Mouse (Mus musculus) liver, embryonic 15.5 days (tissue): ENCODE measurements around the gene Grik2. TPM values are rescaled to one million over a fixed set of nuclear protein-coding genes. Genes with fewer than 3 reads are reported as not detected.
A peak's percentile ranks its signal among the peaks of the same experiment; 100 is the strongest.

Experiments used
- ATAC-seq: fragments of 200-750 bp; cut with Nextera tagmentation; 2 replicates; pipeline ENCODE4 v1.8.0; 2017; ENCODE audit warnings: moderate number of reproducible peaks, mild to moderate bottlenecking, moderate library complexity; ENCODE audit not compliant: insufficient read depth
- H3K27ac ChIP-seq: fragments of 300-500 bp; sonication (generic); replicated peaks from 2 replicates; pipeline ENCODE4 v1.5.1; 2015; ENCODE audit warnings: mild to moderate bottlenecking, inconsistent platforms
- H3K27me3 ChIP-seq: fragments of 300-500 bp; sonication (generic); 2 replicates; pipeline ENCODE4 v1.6.1; 2015; ENCODE audit warnings: mild to moderate bottlenecking, inconsistent platforms
- H3K36me3 ChIP-seq: fragments of 300-500 bp; sonication (generic); replicated peaks from 2 replicates; pipeline ENCODE4 v1.6.1; 2015; ENCODE audit warnings: moderate library complexity, mild to moderate bottlenecking, inconsistent platforms
- H3K4me1 ChIP-seq: fragments of 300-500 bp; sonication (generic); replicated peaks from 2 replicates; pipeline ENCODE4 v1.6.1; 2015; ENCODE audit warnings: inconsistent platforms
- H3K4me2 ChIP-seq: fragments of 300-500 bp; sonication (generic); 2 replicates; pipeline ENCODE4 v1.6.1; 2015; ENCODE audit warnings: moderate library complexity, mild to moderate bottlenecking, inconsistent platforms
- H3K4me3 ChIP-seq: fragments of 300-500 bp; sonication (generic); replicated peaks from 2 replicates; pipeline ENCODE4 v1.5.1; 2015; ENCODE audit warnings: mild to moderate bottlenecking, inconsistent platforms
- H3K9ac ChIP-seq: fragments of 300-500 bp; sonication (generic); 2 replicates; pipeline ENCODE4 v1.6.1; 2015; ENCODE audit warnings: moderate library complexity, mild to moderate bottlenecking, inconsistent platforms
- H3K9me3 ChIP-seq: fragments of 300-500 bp; sonication (generic); replicated peaks from 2 replicates; pipeline ENCODE4 v1.6.1; 2016; ENCODE audit warnings: inconsistent platforms
- WGBS: fragments of 180-500 bp; shearing (Covaris S2); methylation state at CpG from one replicate; pipeline ENCODE4 v1.1.7; 2015; ENCODE audit warnings: mixed read lengths; ENCODE audit not compliant: insufficient replicate concordance; 5-methylcytosine and 5-hydroxymethylcytosine counted together
- polyA plus RNA-seq: library from polyadenylated mRNA; unstranded; fragments of >200 nt; fragmentation: Nextera tagmentation; extraction: Ambion mirVana; gene quantifications from 2 replicates; pipeline ENCODE4 v1.2.1, GENCODE M21; 2015

Gene Grik2
- polyA plus RNA-seq, 1 experiment from 2014 or later, result 0.05 TPM

- peak overlapping the region; percentile 46 for H3K4me2 ChIP-seq
- no peaks in the 10 kb centered on the region for H3K4me1 ChIP-seq
- H3K9ac ChIP-seq, result no peak overlapping the region
- no peaks in the 10 kb centered on the region for H3K9me3 ChIP-seq
- H3K27ac ChIP-seq, result no peak overlapping the region
- peaks cover 24% of the 10 kb centered on the region for H3K27me3 ChIP-seq
- H3K4me3 ChIP-seq, result peak overlapping the region; percentile 5; the same call in 1 of the 2 replicates
- ATAC-seq, result no peak
- H3K36me3 ChIP-seq, result no peaks in the 10 kb centered on the region
- WGBS, result 1% methylated on average over 44 of the region's 44 CpGs
Measured at GRCm38 (mm10) chr10:49782741-49783691, 5.5 kb downstream of the Grik2 start.

- WGBS, result 3% methylated on average over 7 of the region's 7 CpGs
- no peak for ATAC-seq
- H3K4me3 ChIP-seq, result no peak overlapping the region
Measured at GRCm38 (mm10) chr10:49782061-49782460, 6.5 kb downstream of the Grik2 start.

GRCm38 (mm10) chr10:49780430-49780829, 8.1 kb downstream of the Grik2 start:
- Histone ChIP-seq H3K36me3 (no peaks in the 10 kb centered on the region), H3K4me3 (no peak overlapping the region), H3K27me3 (peaks cover 22% of the 10 kb centered on the region), H3K9ac (no peak overlapping the region), H3K9me3 (no peaks in the 10 kb centered on the region), H3K4me1 (no peaks in the 10 kb centered on the region), H3K4me2 (no peak overlapping the region), H3K27ac (no peak overlapping the region)
- no peak for ATAC-seq
- 53% methylated on average over 2 of the region's 2 CpGs for WGBS

More at GRCm38 (mm10) chr10:49782061-49782460, 6.5 kb downstream of the Grik2 start:
- Histone ChIP-seq H3K4me2 (no peak overlapping the region), H3K36me3 (no peaks in the 10 kb centered on the region), H3K27ac (no peak overlapping the region), H3K9ac (no peak overlapping the region), H3K4me1 (no peaks in the 10 kb centered on the region), H3K27me3 (peaks cover 22% of the 10 kb centered on the region), H3K9me3 (no peaks in the 10 kb centered on the region)

GRCm38 (mm10) chr10:49768897-49769296, 19.7 kb downstream of the Grik2 start:
- no peaks in the 10 kb centered on the region for H3K4me1 ChIP-seq
- H3K36me3 ChIP-seq, result no peaks in the 10 kb centered on the region
- no peak for ATAC-seq
- H3K4me3 ChIP-seq, result no peak overlapping the region
- no peaks in the 10 kb centered on the region for H3K27me3 ChIP-seq
- no peaks in the 10 kb centered on the region for H3K9me3 ChIP-seq
- no peak overlapping the region for H3K9ac ChIP-seq
- no peak overlapping the region for H3K4me2 ChIP-seq
- no peak overlapping the region for H3K27ac ChIP-seq

GRCm38 (mm10) chr10:49767556-49767955, 21.0 kb downstream of the Grik2 start:
- 48% methylated on average over 2 of the region's 2 CpGs for whole genome bisulfite sequencing
- Histone ChIP-seq H3K4me2 (no peak overlapping the region), H3K27ac (no peak overlapping the region), H3K9me3 (no peaks in the 10 kb centered on the region), H3K27me3 (no peaks in the 10 kb centered on the region), H3K4me1 (no peaks in the 10 kb centered on the region), H3K9ac (no peak overlapping the region), H3K4me3 (no peak overlapping the region), H3K36me3 (no peaks in the 10 kb centered on the region)
- ATAC-seq, result no peak

- Histone ChIP-seq H3K4me3 (no peak overlapping the region), H3K9me3 (no peaks in the 10 kb centered on the region), H3K4me2 (no peak overlapping the region), H3K36me3 (no peaks in the 10 kb centered on the region), H3K27ac (no peak overlapping the region), H3K9ac (no peak overlapping the region), H3K4me1 (no peaks in the 10 kb centered on the region), H3K27me3 (no peaks in the 10 kb centered on the region)
- ATAC-seq, result no peak
- WGBS, result 53% methylated on average over 2 of the region's 2 CpGs
Measured at GRCm38 (mm10) chr10:49762607-49763006, 26.0 kb downstream of the Grik2 start.

GRCm38 (mm10) chr10:49751769-49752168, 36.8 kb downstream of the Grik2 start:
- no peak overlapping the region for H3K4me3 ChIP-seq
- WGBS, result 40% methylated on average over 2 of the region's 2 CpGs
- no peak overlapping the region for H3K4me2 ChIP-seq
- no peaks in the 10 kb centered on the region for H3K27me3 ChIP-seq
- no peaks in the 10 kb centered on the region for H3K9me3 ChIP-seq
- no peak overlapping the region for H3K9ac ChIP-seq
- ATAC-seq, result no peak
- no peaks in the 10 kb centered on the region for H3K36me3 ChIP-seq
- H3K4me1 ChIP-seq, result no peaks in the 10 kb centered on the region
- no peak overlapping the region for H3K27ac ChIP-seq

- H3K4me1 ChIP-seq, result no peaks in the 10 kb centered on the region
- no peaks in the 10 kb centered on the region for H3K36me3 ChIP-seq
- H3K9ac ChIP-seq, result no peak overlapping the region
- 62% methylated on average over 2 of the region's 2 CpGs for WGBS
- no peaks in the 10 kb centered on the region for H3K27me3 ChIP-seq
- H3K4me3 ChIP-seq, result no peak overlapping the region
- no peak for ATAC-seq
- no peak overlapping the region for H3K27ac ChIP-seq
- H3K4me2 ChIP-seq, result no peak overlapping the region
- H3K9me3 ChIP-seq, result no peaks in the 10 kb centered on the region
Measured at GRCm38 (mm10) chr10:49731841-49732240, 56.7 kb downstream of the Grik2 start.

- no peak overlapping the region for H3K27ac ChIP-seq
- ATAC-seq, result no peak
- no peaks in the 10 kb centered on the region for H3K36me3 ChIP-seq
- H3K9me3 ChIP-seq, result no peaks in the 10 kb centered on the region
- no peaks in the 10 kb centered on the region for H3K27me3 ChIP-seq
- H3K9ac ChIP-seq, result no peak overlapping the region
- H3K4me3 ChIP-seq, result no peak overlapping the region
- WGBS, result 58% methylated on average over 2 of the region's 2 CpGs
- no peaks in the 10 kb centered on the region for H3K4me1 ChIP-seq
- H3K4me2 ChIP-seq, result no peak overlapping the region
Measured at GRCm38 (mm10) chr10:49723706-49724105, 64.9 kb downstream of the Grik2 start.

GRCm38 (mm10) chr10:49716856-49717255, 71.7 kb downstream of the Grik2 start:
- Histone ChIP-seq H3K4me2 (no peak overlapping the region), H3K4me3 (no peak overlapping the region), H3K9me3 (no peaks in the 10 kb centered on the region), H3K4me1 (no peaks in the 10 kb centered on the region), H3K27ac (no peak overlapping the region), H3K27me3 (no peaks in the 10 kb centered on the region), H3K36me3 (no peaks in the 10 kb centered on the region), H3K9ac (no peak overlapping the region)
- 31% methylated on average over 5 of the region's 5 CpGs for WGBS
- no peak for ATAC-seq

GRCm38 (mm10) chr10:49709748-49710147, 78.8 kb downstream of the Grik2 start:
- no peaks in the 10 kb centered on the region for H3K36me3 ChIP-seq
- H3K4me3 ChIP-seq, result no peak overlapping the region
- 64% methylated on average over 3 of the region's 3 CpGs for WGBS
- no peak for ATAC-seq
- H3K4me1 ChIP-seq, result no peaks in the 10 kb centered on the region
- H3K9me3 ChIP-seq, result no peaks in the 10 kb centered on the region
- no peaks in the 10 kb centered on the region for H3K27me3 ChIP-seq
- H3K9ac ChIP-seq, result no peak overlapping the region
- H3K27ac ChIP-seq, result no peak overlapping the region
- no peak overlapping the region for H3K4me2 ChIP-seq
